Mouse (Mus musculus) heart, postnatal 0 days (tissue): ENCODE results near the gene Ugt1a2. TPM values are rescaled to one million over a fixed set of nuclear protein-coding genes. Genes with fewer than 3 reads are reported as not detected.
A peak's percentile ranks its signal among the peaks of the same experiment; 100 is the strongest.

Experiments used
- ATAC-seq: fragments of 200-750 bp; cut with Nextera tagmentation; 2 replicates; pipeline ENCODE4 v1.8.0; 2017; ENCODE audit warnings: low read depth, moderate number of reproducible peaks, moderate library complexity; ENCODE audit not compliant: insufficient read depth
- DNase-seq: peaks from one replicate; pipeline ENCODE4 v3.0.0-alpha.2; 2016; ENCODE audit warnings: low spot score
- H3K27ac ChIP-seq: fragments of 300-500 bp; sonication (generic); 2 replicates; pipeline ENCODE4 v1.5.1; 2014; ENCODE audit warnings: low read depth, mild to moderate bottlenecking
- H3K27me3 ChIP-seq: fragments of 300-500 bp; sonication (generic); 2 replicates; pipeline ENCODE4 v1.6.1; 2014; ENCODE audit warnings: low read length, mixed read lengths; ENCODE audit not compliant: control insufficient read depth, insufficient read depth
- H3K36me3 ChIP-seq: fragments of 300-500 bp; sonication (generic); replicated peaks from 2 replicates; pipeline ENCODE4 v1.6.1; 2014; ENCODE audit warnings: low read length, mixed read lengths; ENCODE audit not compliant: control insufficient read depth, insufficient read depth
- H3K4me1 ChIP-seq: fragments of 300-500 bp; sonication (generic); 2 replicates; pipeline ENCODE4 v1.6.1; 2014; ENCODE audit warnings: antibody characterized with exemption; ENCODE audit not compliant: control insufficient read depth, insufficient read depth
- H3K4me2 ChIP-seq: fragments of 300-500 bp; sonication (generic); 2 replicates; pipeline ENCODE4 v1.6.1; 2014; ENCODE audit warnings: low read depth, mild to moderate bottlenecking, low read length, moderate library complexity
- H3K4me3 ChIP-seq: fragments of 300-500 bp; sonication (generic); 2 replicates; pipeline ENCODE4 v1.5.1; 2014; ENCODE audit warnings: low read depth, low read length
- H3K9ac ChIP-seq: fragments of 300-500 bp; sonication (generic); replicated peaks from 2 replicates; pipeline ENCODE4 v1.6.1; 2014; ENCODE audit warnings: low read depth, low read length, mixed read lengths
- H3K9me3 ChIP-seq: fragments of 300-500 bp; sonication (generic); replicated peaks from 2 replicates; pipeline ENCODE4 v1.6.1; 2016; ENCODE audit warnings: low read length; ENCODE audit not compliant: control insufficient read depth
- CTCF ChIP-seq: IDR thresholded peaks from 2 replicates; pipeline ENCODE4 v1.5.1; 2016; ENCODE audit warnings: antibody characterized with exemption, control low read depth, low read depth
- EP300 ChIP-seq: IDR thresholded peaks from 2 replicates; pipeline ENCODE4 v1.6.1; 2016; ENCODE audit warnings: antibody characterized with exemption, low read depth
- WGBS: fragments of 180-500 bp; shearing (Covaris S2); extraction: QIAGEN DNeasy Blood & Tissue Kit; methylation state at CpG from one replicate; pipeline ENCODE4 v1.1.7; 2014; 5-methylcytosine and 5-hydroxymethylcytosine counted together
- polyA plus RNA-seq: library from polyadenylated mRNA; unstranded; fragments of >200 nt; fragmentation: Nextera tagmentation; extraction: Ambion mirVana; gene quantifications from 2 replicates; pipeline ENCODE4 v1.2.1, GENCODE M21; 2015
- total RNA-seq: library from RNA; depleted of rRNA; stranded (reverse); fragments of >200 nt; gene quantifications from 2 replicates; pipeline ENCODE4 v1.2.3, GENCODE M21; 2014; ENCODE audit warnings: low replicate concordance

The Ugt1a2 gene
- total and polyA plus RNA-seq, 2 experiments from 2014 or later = not detected

DNA sequence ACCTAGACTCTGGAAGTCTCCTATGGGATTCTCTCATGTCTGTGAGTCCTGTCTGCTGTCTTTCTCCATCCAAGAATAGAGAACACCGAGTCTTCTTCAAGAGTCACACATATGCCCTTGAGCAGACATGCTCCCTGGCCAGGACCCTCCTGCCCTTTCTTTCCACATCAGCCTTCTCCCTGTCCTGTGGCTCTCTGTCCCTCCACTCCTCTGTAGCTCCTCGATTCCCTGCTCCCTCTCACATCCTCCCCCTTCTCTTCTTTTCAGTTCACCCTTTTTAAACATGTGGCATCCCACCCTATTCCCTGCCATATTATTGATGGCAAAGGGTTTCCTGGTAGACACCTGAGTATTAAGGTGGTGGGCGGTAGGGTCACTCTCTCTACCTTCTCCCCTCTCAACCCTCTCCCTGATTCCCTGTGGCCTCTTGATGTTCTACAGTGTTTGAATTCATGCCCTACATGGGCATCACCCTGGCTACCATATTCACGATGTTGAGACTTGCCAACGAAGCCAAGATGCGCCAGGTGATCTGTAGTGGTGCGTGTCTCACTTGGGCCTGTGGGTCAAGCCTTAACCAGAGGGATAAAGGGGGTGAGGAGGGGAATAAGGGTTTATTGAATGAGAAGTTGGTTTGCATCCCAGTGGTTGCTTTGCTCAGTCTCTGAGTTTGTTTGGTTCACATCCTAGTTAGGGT, 31.6 kb downstream of the Ugt1a2 start:
- no peak overlapping the region for H3K4me2 ChIP-seq
- H3K9ac ChIP-seq = no peak overlapping the region
- WGBS = 51% methylated on average over 7 of the region's 7 CpGs
- TF ChIP-seq EP300 = no peak
- TF ChIP-seq CTCF = no peak
- DNase-seq (no peak), ATAC-seq (no peak)
- no peaks in the 10 kb centered on the region for H3K36me3 ChIP-seq
- H3K4me1 ChIP-seq = no peaks in the 10 kb centered on the region
- no peak overlapping the region for H3K4me3 ChIP-seq
- H3K9me3 ChIP-seq = peaks cover 93% of the 10 kb centered on the region
- no peaks in the 10 kb centered on the region for H3K27me3 ChIP-seq
- no peak overlapping the region for H3K27ac ChIP-seq

DNA sequence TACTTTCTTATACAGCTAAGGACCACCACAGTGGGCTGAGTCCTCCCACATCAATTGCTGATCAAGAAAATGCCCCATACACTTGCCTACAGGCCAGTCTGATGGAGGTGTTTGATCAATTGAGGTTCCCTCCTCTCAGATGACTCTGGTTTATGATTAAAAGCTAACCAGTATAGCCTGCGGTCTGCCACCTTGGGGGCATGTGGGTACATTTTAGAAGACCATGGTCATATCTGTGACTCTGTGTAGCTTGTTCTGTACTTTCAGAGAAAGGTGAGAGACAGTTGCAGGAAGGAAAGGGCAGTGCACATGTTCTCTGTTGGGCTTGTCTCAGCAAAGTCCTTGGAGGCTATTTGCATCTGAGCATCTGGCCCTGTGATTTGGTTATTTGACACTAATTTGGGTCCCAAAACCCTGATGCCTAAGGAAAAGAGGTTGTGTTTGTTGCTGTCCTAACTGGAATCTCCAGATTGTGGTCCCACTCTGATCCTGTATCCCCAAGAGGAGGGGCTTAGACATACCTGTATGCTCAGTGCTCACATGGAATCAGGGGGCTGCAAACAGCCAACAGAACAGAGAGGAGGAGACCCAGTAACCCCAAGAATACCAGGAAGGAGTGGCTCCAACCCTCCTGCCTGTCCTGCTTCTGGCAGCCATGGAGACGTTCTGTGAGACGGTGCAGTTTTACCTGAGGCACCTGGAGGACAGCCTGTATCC, 32.4 kb downstream of the Ugt1a2 start:
- no peak overlapping the region for H3K9ac ChIP-seq
- no peaks in the 10 kb centered on the region for H3K27me3 ChIP-seq
- H3K27ac ChIP-seq = no peak overlapping the region
- no peaks in the 10 kb centered on the region for H3K4me1 ChIP-seq
- ATAC-seq = no peak
- H3K4me3 ChIP-seq = no peak overlapping the region
- no peaks in the 10 kb centered on the region for H3K36me3 ChIP-seq
- peaks cover 92% of the 10 kb centered on the region for H3K9me3 ChIP-seq
- TF ChIP-seq CTCF (no peak), EP300 (no peak)
- H3K4me2 ChIP-seq = no peak overlapping the region
- DNase-seq = no peak
- 41% methylated on average over 3 of the region's 3 CpGs for WGBS

- Histone ChIP-seq H3K4me3 (no peak overlapping the region), H3K27me3 (no peaks in the 10 kb centered on the region), H3K36me3 (no peaks in the 10 kb centered on the region), H3K4me1 (no peaks in the 10 kb centered on the region), H3K4me2 (no peak overlapping the region), H3K9ac (no peak overlapping the region), H3K9me3 (peaks cover 93% of the 10 kb centered on the region), H3K27ac (no peak overlapping the region)
- WGBS = 60% methylated on average over 14 of the region's 14 CpGs
- ATAC-seq (0 out of 2 replicates have a peak, but pooled peaks have one; percentile 1), DNase-seq (no peak)
- TF ChIP-seq EP300 (no peak), CTCF (no peak)
Observed at GRCm38 (mm10) chr1:88233421-88234247, 33.2 kb downstream of the Ugt1a2 start.

DNA sequence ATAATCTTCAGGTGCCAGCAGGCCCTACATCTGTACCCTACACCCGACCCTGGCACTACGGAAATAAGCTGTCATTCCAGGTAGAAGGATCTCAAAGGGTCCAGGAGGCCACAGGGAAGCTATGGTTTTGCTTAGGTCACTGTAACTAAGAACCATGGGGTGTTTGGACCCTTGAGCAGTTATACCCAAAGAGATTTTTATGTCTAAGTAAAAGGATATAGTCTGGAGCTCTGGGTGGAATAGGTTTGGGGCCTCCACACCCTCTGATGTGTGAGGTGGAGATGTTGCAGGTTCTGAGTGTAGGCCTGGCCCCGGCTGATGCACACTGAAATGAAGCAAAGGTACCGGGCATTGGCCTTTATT, 33.8 kb downstream of the Ugt1a2 start:
- WGBS = 51% methylated on average over 4 of the region's 4 CpGs
- TF ChIP-seq EP300 (no peak), CTCF (no peak)

DNA sequence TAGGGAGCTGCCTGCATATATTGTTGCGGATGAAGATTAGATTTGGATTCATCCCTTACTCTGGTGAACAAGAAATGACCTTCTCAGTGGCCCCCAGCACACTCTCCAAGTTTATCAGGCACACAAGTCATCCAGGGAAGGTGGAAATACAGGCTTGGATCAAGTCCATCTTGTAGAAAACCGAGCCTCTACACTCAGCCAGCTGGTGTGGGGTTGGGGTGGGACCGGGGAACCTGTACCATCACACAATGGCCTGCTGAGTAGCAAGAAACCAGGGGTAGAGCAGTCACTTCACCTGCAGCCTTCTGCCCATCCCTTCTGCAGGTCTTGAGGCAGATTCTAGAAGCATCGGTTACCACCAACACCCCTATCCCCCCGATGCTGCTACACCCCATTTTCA, 34.2 kb downstream of the Ugt1a2 start:
- no peak overlapping the region for H3K9ac ChIP-seq
- no peak for ATAC-seq
- H3K4me2 ChIP-seq = no peak overlapping the region
- H3K36me3 ChIP-seq = no peaks in the 10 kb centered on the region
- no peaks in the 10 kb centered on the region for H3K27me3 ChIP-seq
- no peak for DNase-seq
- H3K4me1 ChIP-seq = no peaks in the 10 kb centered on the region
- H3K9me3 ChIP-seq = peaks cover 95% of the 10 kb centered on the region
- no peak overlapping the region for H3K27ac ChIP-seq
- no peak overlapping the region for H3K4me3 ChIP-seq
- 38% methylated on average over 5 of the region's 5 CpGs for WGBS
- no peak for TF ChIP-seq CTCF
- TF ChIP-seq EP300 = no peak

More for the DNA sequence above, 33.8 kb downstream of the Ugt1a2 start:
- Histone ChIP-seq H3K27ac (no peak overlapping the region), H3K36me3 (no peaks in the 10 kb centered on the region), H3K4me1 (no peaks in the 10 kb centered on the region), H3K27me3 (no peaks in the 10 kb centered on the region), H3K9me3 (peaks cover 95% of the 10 kb centered on the region), H3K4me3 (no peak overlapping the region), H3K4me2 (no peak overlapping the region), H3K9ac (no peak overlapping the region)
- ATAC-seq (no peak), DNase-seq (no peak)
